Mouse (Mus musculus): ENCODE measurements at regions not wholly inside any gene's neighbourhood (a gene's known extent, or its start where the extent isn't known, plus 50 kb on each side); places are given as distances from the start of the nearest gene placed in this dataset.

- no peak for TF ChIP-seq POLR2A (IDR thresholded peaks at IDR 0.05; ENCODE audit: borderline replicate concordance, insufficient read depth, low read length)
- TF ChIP-seq CTCF (IDR thresholded peaks at IDR 0.05; ENCODE audit: borderline replicate concordance, insufficient read depth, low read depth, low read length): no peak
Observed at GRCm38 (mm10) chr2:30544782-30545435, 49.9 kb upstream of the Cstad start.
